Mouse (Mus musculus): ENCODE data around the gene Kcnj13. TPM values are rescaled to one million over a fixed set of nuclear protein-coding genes. Genes with fewer than 3 reads are reported as not detected.
A peak's percentile ranks its signal among the peaks of the same experiment; 100 is the strongest.

Gene Kcnj13
- total and polyA plus RNA-seq, 2 experiments: not detected

DNA sequence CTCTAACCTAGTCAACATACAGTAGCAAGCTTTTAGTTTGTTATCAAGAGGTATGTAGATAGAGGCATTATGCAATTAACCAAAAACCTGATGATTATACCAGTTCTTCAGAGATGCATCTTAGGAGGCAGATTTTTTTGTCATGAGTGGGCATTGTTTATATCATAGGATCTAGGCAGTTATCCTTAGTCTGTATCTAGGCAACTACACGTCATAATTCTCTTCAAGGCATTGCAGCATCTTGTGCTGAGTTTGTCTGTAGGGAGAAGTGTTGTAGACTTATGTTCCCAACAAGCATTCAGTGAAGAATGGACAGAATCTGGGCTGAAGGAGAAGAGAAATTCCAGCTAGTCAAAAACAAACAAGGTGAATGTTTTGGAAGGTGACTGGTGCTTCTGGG lies 10.2 kb upstream of the Kcnj13 start:
- no peaks in the 10 kb centered on the region; the same call in 1 of the 2 replicates for H3K79me2 ChIP-seq (ENCODE audit: control insufficient read depth, insufficient read depth, low read length)
- peaks cover 46% of the 10 kb centered on the region for H3K36me3 ChIP-seq (ENCODE audit: control insufficient read depth, insufficient read depth, low read length)
- H3K4me1 ChIP-seq (ENCODE audit: control insufficient read depth, insufficient read depth, low read length): no peaks in the 10 kb centered on the region
- H3K27me3 ChIP-seq (ENCODE audit: control insufficient read depth, insufficient read depth, low read length): no peaks in the 10 kb centered on the region
- H3K4me3 ChIP-seq (ENCODE audit: insufficient read depth, low read depth, low read length): no peak overlapping the region
- no peak overlapping the region for H3K9ac ChIP-seq (ENCODE audit: low read depth, low read length)
- TF ChIP-seq POLR2A (IDR thresholded peaks at IDR 0.05; ENCODE audit: extremely low read depth, insufficient read depth, low read length) (no peak), CTCF (IDR thresholded peaks at IDR 0.05; ENCODE audit: low read depth, low read length) (no peak)
- no peak overlapping the region for H3K27ac ChIP-seq (replicated peaks; ENCODE audit: insufficient read depth, low read depth, low read length)
- no peak for DNase-seq (ENCODE audit: extremely low read depth, low read depth, low spot score)
- WGBS: 98% methylated on average over 1 of the region's 1 CpGs

GRCm38 (mm10) chr1:87396923-87397586 lies 2.5 kb upstream of the Kcnj13 start:
- no peak for DNase-seq (ENCODE audit: extremely low read depth, low read depth, low spot score)
- Histone ChIP-seq H3K9ac (ENCODE audit: low read depth, low read length) (no peak overlapping the region), H3K27ac (replicated peaks; ENCODE audit: insufficient read depth, low read depth, low read length) (no peak overlapping the region), H3K79me2 (ENCODE audit: control insufficient read depth, insufficient read depth, low read length) (no peaks in the 10 kb centered on the region; the same call in 1 of the 2 replicates), H3K36me3 (ENCODE audit: control insufficient read depth, insufficient read depth, low read length) (peaks cover 15% of the 10 kb centered on the region), H3K27me3 (ENCODE audit: control insufficient read depth, insufficient read depth, low read length) (no peaks in the 10 kb centered on the region), H3K4me3 (ENCODE audit: insufficient read depth, low read depth, low read length) (no peak overlapping the region), H3K4me1 (ENCODE audit: control insufficient read depth, insufficient read depth, low read length) (no peaks in the 10 kb centered on the region)
- no peak for TF ChIP-seq CTCF (IDR thresholded peaks at IDR 0.05; ENCODE audit: low read depth, low read length)
- TF ChIP-seq POLR2A (IDR thresholded peaks at IDR 0.05; ENCODE audit: extremely low read depth, insufficient read depth, low read length): no peak
- WGBS: 83% methylated on average over 7 of the region's 7 CpGs

DNA sequence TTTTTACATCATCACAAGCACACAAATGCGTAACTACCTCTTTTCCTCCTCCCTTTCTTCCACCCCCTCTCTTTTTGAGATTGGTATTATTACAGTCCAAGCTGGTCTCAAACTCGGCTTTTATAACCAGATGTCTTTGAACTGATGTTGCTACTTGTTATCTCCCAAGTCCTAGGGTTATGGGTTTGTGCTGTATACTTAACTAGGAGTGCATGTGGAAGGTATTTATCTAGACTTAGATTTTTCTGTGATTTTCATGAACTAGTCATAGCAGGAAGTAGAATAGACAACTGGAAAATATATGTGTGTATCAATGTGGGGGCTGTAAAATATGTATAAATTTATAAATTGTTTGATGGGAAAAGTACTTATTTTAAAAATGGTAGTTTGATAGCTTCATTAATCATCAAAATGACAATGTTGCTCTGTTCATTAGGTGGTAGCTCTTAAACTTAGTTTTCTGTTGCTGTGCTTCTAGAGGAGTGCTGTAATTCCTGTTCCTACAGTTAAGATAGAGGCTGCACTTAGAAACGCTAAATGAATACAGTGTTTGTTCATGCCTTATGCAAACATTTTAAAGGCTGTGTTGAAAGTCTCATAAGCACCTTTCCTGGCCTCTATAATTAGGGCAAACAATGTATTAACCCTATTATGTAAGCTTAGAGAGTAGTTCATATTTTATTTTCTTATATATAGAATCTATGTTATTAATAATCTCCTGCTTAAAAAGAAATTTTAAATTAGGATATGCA lies 909 bp downstream of the Kcnj13 start:
- Histone ChIP-seq H3K4me3 (ENCODE audit: insufficient read depth, low read depth, low read length) (no peak overlapping the region), H3K79me2 (ENCODE audit: control insufficient read depth, insufficient read depth, low read length) (no peaks in the 10 kb centered on the region; the same call in 1 of the 2 replicates), H3K9ac (ENCODE audit: low read depth, low read length) (no peak overlapping the region), H3K27ac (replicated peaks; ENCODE audit: insufficient read depth, low read depth, low read length) (no peak overlapping the region), H3K4me1 (ENCODE audit: control insufficient read depth, insufficient read depth, low read length) (no peaks in the 10 kb centered on the region), H3K27me3 (ENCODE audit: control insufficient read depth, insufficient read depth, low read length) (no peaks in the 10 kb centered on the region), H3K36me3 (ENCODE audit: control insufficient read depth, insufficient read depth, low read length) (peaks cover 36% of the 10 kb centered on the region)
- WGBS: 69% methylated on average over 3 of the region's 3 CpGs
- TF ChIP-seq CTCF (IDR thresholded peaks at IDR 0.05; ENCODE audit: low read depth, low read length): no peak
- TF ChIP-seq POLR2A (IDR thresholded peaks at IDR 0.05; ENCODE audit: extremely low read depth, insufficient read depth, low read length): no peak
- DNase-seq (ENCODE audit: extremely low read depth, low read depth, low spot score): no peak

GRCm38 (mm10) chr1:87386436-87387092 lies 8.0 kb downstream of the Kcnj13 start:
- H3K27ac ChIP-seq (replicated peaks; ENCODE audit: insufficient read depth, low read depth, low read length): no peak overlapping the region
- H3K27me3 ChIP-seq (ENCODE audit: control insufficient read depth, insufficient read depth, low read length): no peaks in the 10 kb centered on the region
- 75% methylated on average over 9 of the region's 9 CpGs for WGBS
- H3K9ac ChIP-seq (ENCODE audit: low read depth, low read length): no peak overlapping the region
- TF ChIP-seq POLR2A (IDR thresholded peaks at IDR 0.05; ENCODE audit: extremely low read depth, insufficient read depth, low read length) (no peak), CTCF (IDR thresholded peaks at IDR 0.05; ENCODE audit: low read depth, low read length) (no peak)
- H3K36me3 ChIP-seq (ENCODE audit: control insufficient read depth, insufficient read depth, low read length): peaks cover 39% of the 10 kb centered on the region
- H3K4me1 ChIP-seq (ENCODE audit: control insufficient read depth, insufficient read depth, low read length): no peaks in the 10 kb centered on the region
- H3K79me2 ChIP-seq (ENCODE audit: control insufficient read depth, insufficient read depth, low read length): no peaks in the 10 kb centered on the region; the same call in 1 of the 2 replicates
- H3K4me3 ChIP-seq (ENCODE audit: insufficient read depth, low read depth, low read length): no peak overlapping the region
- DNase-seq (ENCODE audit: extremely low read depth, low read depth, low spot score): peak; percentile 46

DNA sequence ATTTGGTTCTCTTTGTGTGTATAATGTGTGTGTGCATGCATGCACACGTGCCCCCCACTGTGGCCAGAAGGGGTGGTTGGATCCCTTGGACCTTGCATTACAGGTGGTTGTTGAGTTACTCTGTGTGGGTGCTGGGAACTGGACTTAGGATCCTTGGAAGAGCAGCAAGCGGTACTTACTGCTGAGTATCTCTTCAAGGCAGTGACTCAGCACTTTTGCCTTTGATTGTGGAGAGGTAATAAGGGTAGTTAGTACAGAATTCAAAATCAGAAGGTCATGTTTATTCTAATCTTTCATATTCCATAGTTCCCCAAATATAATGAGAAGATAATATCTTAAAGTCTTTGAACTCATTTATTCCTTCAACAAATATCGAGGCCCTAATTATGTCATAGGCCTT lies 13.4 kb downstream of the Kcnj13 start:
- H3K4me3 ChIP-seq (ENCODE audit: insufficient read depth, low read depth, low read length): no peak overlapping the region
- H3K27me3 ChIP-seq (ENCODE audit: control insufficient read depth, insufficient read depth, low read length): no peaks in the 10 kb centered on the region
- H3K4me1 ChIP-seq (ENCODE audit: control insufficient read depth, insufficient read depth, low read length): no peaks in the 10 kb centered on the region
- H3K27ac ChIP-seq (replicated peaks; ENCODE audit: insufficient read depth, low read depth, low read length): no peak overlapping the region
- peak; percentile 62 for DNase-seq (ENCODE audit: extremely low read depth, low read depth, low spot score)
- no peaks in the 10 kb centered on the region; the same call in 1 of the 2 replicates for H3K79me2 ChIP-seq (ENCODE audit: control insufficient read depth, insufficient read depth, low read length)
- H3K36me3 ChIP-seq (ENCODE audit: control insufficient read depth, insufficient read depth, low read length): peaks cover 30% of the 10 kb centered on the region
- WGBS: 76% methylated on average over 3 of the region's 3 CpGs
- no peak overlapping the region for H3K9ac ChIP-seq (ENCODE audit: low read depth, low read length)
- no peak for TF ChIP-seq CTCF (IDR thresholded peaks at IDR 0.05; ENCODE audit: low read depth, low read length)
- TF ChIP-seq POLR2A (IDR thresholded peaks at IDR 0.05; ENCODE audit: extremely low read depth, insufficient read depth, low read length): no peak
